Mouse (Mus musculus) left cerebral cortex, adult 11 months (tissue): ENCODE results near the gene Aloxe3.

Experiments used
- DNase-seq: peaks from one replicate; pipeline ENCODE4 v3.0.0; 2022; ENCODE audit warnings: low spot score

Aloxe3 gene

GRCm38 (mm10) chr11:69095511-69096231 is 30.0 kb upstream of the Aloxe3 start:
- no peak for DNase-seq

GRCm38 (mm10) chr11:69096360-69096986 is 29.2 kb upstream of the Aloxe3 start:
- DNase-seq = no peak

GRCm38 (mm10) chr11:69096987-69097900 is 28.5 kb upstream of the Aloxe3 start:
- peak; percentile 96 for DNase-seq

GRCm38 (mm10) chr11:69098039-69098761 is 27.5 kb upstream of the Aloxe3 start:
- DNase-seq = no peak

- peak; percentile 96 for DNase-seq
Observed at GRCm38 (mm10) chr11:69098762-69099091, 27.0 kb upstream of the Aloxe3 start.

GRCm38 (mm10) chr11:69099177-69099914 is 26.4 kb upstream of the Aloxe3 start:
- no peak for DNase-seq

GRCm38 (mm10) chr11:69099915-69100345 is 25.8 kb upstream of the Aloxe3 start:
- no peak for DNase-seq

GRCm38 (mm10) chr11:69100639-69101360 is 24.9 kb upstream of the Aloxe3 start:
- no peak for DNase-seq

GRCm38 (mm10) chr11:69101604-69102402 is 23.9 kb upstream of the Aloxe3 start:
- DNase-seq = no peak

GRCm38 (mm10) chr11:69102403-69102725 is 23.3 kb upstream of the Aloxe3 start:
- no peak for DNase-seq

GRCm38 (mm10) chr11:69103121-69103520 is 22.6 kb upstream of the Aloxe3 start:
- no peak for DNase-seq

GRCm38 (mm10) chr11:69103531-69104435 is 21.9 kb upstream of the Aloxe3 start:
- DNase-seq = no peak

GRCm38 (mm10) chr11:69104487-69104886 is 21.2 kb upstream of the Aloxe3 start:
- no peak for DNase-seq

GRCm38 (mm10) chr11:69105227-69105626 is 20.5 kb upstream of the Aloxe3 start:
- no peak for DNase-seq

GRCm38 (mm10) chr11:69105796-69106195 is 19.9 kb upstream of the Aloxe3 start:
- no peak for DNase-seq

- no peak for DNase-seq
Observed at GRCm38 (mm10) chr11:69106299-69106698, 19.4 kb upstream of the Aloxe3 start.

GRCm38 (mm10) chr11:69106842-69107241 is 18.9 kb upstream of the Aloxe3 start:
- DNase-seq = no peak

GRCm38 (mm10) chr11:69107676-69108075 is 18.0 kb upstream of the Aloxe3 start:
- no peak for DNase-seq

GRCm38 (mm10) chr11:69108223-69108622 is 17.5 kb upstream of the Aloxe3 start:
- DNase-seq = no peak
